Mouse (Mus musculus) adipocyte (in vitro differentiated cells): ENCODE results near the gene Camkk2.

Experiments used
- DNase-seq: peaks from one replicate; pipeline ENCODE4 v3.0.0-alpha.2; 2016; ENCODE audit warnings: low spot score

The Camkk2 gene

DNA sequence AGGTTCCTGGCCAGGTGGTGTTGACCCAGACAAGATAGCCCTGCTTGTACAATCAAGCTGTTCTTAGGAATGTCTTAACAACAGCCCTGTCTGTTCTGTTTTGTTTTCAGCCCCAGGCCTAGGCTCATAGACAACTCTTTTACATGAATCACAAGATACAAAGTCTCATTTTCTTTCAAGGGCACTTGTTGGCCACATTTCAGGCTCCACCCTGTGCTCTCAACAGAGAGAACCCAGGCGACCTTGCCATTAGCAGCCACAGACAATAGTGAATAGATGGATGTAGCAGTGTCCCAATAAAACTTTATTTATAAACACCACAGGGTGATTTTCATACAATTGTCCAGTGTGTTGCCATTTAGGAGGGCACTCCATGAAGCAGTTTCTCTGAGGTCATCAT, 2.9 kb upstream of the Camkk2 start:
- no peak for DNase-seq

DNA sequence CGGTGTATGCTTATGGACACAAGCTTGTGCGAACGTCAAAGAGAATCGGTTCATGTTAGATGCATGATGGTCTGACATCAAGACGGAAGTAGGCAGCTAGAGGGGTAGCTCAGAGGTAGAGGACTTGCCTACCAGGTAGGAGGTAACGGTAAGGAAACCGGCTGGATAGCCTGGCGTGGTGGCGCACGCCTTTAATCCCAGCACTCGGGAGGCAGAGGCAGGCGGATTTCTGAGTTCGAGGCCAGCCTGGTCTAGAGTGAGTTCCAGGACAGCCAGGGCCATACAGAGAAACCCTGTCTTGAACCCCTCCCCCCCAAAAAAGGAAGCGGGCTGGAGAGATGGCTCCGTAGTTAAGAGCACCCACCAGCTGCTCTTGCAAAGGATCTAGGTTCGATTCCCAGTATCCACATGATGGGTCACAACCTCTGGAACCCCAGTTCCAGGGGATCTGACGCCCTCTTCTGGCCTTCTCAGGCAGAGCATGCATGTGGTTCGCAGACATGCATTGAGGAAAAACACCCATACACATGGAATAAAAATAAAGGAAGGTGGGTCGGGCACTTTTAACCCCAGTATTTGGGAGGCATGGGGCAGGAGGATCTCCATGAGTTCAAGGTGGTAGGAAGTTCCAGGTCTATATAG, 1.7 kb upstream of the Camkk2 start:
- DNase-seq, result no peak

GRCm38 (mm10) chr5:122778231-122779226, 680 bp downstream of the Camkk2 start:
- DNase-seq, result no peak

DNA sequence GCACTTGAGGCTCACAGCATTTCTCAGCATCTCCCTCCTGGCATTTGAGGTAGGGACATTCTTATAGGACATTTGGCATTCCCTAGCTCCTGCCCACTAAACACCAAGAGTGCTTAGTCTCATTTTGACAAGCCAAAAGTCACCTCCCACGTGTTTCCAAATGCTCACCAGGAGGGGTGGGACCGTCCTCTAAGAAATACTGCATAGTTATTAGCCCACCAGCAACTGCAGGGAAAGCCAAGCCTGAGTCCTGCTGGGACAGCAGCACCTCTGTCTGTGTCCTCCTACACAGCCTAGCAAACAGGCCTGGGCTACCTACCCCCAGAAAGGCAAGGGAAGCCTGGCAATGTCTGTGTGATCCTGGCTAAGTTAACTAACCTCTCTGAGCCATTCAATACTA, 1.9 kb downstream of the Camkk2 start:
- no peak for DNase-seq

DNA sequence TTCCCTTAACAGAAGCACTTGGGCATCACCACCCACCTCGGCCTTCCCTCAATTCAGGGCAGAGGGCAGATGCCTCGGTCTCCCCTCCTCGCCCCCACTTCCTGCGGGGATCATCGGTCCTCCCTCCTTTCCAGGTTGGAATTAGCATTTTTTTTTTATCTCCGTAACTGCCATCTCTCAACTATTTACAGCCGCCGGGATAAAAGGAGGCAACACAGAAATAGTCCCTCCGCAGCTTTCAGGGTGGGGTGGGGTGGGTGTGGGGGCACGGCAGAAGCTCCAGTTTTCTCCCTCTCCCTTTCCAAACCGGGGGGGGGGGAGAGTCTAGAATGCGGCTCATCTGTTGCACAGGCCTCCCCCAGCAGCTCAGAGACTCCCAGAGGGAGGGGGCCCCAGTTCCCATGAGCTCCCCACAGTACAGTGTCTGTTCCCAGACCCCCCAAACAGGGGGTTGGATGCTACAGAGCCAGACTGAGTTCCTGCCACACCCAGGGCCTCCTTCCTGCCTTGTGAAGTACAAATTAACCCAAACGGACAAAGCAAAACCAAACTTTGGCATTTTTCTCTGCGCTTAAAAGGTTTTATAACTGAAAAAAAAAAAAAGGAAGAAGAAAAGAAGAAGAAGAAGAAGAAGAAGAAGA, 3.4 kb downstream of the Camkk2 start:
- DNase-seq, result no peak

DNA sequence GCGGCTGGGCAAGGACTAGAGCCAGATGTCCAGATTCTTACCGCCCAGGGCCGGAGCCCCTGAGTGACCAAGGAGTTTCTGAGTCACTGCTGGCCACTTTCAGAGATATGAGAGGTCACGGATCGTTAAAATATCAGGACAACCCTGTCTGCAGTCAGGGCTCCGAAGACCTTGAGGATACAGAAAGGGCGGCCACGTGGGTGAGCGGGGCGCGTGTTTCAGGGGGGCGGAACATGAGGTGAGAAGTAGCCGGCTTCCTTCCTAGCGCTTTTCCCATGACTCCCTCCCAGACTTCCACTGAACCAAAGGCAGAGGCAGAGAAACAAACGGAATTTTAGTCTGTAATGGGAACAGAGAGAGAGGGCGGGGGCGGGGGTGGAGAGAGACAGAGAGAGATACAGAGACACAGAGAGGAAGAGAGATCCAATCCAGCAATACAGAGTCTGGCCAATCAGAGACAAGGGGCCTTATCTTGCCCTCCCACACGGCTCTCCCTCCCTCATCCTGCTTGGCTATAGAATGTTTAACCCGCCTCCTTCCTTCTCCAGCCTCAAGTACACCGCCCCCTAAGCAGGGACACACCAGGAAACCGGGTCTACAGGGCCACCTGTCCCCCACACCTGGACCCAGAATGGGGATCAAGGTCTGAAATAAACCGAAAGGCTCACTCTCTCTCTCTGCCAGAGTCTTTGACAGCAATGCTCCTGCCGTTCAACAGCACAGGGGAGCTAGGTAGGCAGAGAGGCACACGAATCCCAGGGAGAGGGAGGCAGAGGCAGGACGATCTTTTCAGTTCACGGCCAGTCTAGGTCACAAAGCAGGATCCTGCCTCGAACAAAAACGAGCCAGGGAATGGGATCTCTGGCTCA, 4.2 kb downstream of the Camkk2 start:
- DNase-seq, result no peak

GRCm38 (mm10) chr5:122773756-122774155, 5.5 kb downstream of the Camkk2 start:
- DNase-seq, result no peak

GRCm38 (mm10) chr5:122771428-122771827, 7.8 kb downstream of the Camkk2 start:
- DNase-seq, result no peak

- DNase-seq, result peak; percentile 95
Measured at GRCm38 (mm10) chr5:122770806-122771261, 8.4 kb downstream of the Camkk2 start.

- no peak for DNase-seq
Measured at GRCm38 (mm10) chr5:122770304-122770703, 8.9 kb downstream of the Camkk2 start.

DNA sequence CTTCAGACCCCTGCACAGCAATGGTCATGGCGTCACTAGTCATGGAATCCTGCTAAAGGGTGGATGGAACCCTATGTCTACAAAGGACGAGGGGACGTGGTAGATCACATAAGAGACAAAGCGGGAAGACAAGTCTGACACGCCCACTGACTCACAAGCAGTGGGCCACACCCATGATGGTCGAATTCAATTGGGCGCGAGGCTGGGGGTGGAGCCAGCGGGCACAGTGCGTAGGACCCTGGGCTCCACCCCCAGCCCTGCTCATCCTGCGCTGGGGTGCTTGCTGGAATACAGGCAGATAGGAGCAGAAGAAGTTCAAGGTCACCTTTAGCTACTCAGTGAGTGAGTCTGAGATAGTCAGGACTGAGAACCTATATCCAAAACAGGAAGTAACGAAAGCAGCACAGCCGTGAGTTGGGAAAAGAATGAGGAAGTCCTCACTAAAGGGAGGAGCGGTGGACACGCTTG, 10.1 kb downstream of the Camkk2 start:
- DNase-seq, result no peak

DNA sequence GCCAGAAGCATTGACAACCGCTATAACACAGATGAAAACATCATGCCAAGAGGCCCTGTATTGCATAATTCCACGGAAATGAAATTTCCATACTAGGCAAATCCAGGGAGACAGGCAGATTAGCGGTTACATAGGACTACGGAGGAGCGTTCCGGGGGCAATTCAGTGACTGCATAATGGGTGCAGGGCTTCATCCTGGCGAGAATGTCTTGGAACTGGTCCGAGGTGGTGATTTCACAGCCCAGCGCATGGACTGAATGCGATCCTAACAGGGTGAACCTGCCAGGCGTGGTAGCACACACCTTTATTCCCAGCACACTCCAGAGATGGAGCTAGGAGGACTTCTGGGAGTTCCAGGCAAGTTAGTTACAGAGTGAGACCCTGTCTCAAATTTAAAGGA, 11.9 kb downstream of the Camkk2 start:
- no peak for DNase-seq

DNA sequence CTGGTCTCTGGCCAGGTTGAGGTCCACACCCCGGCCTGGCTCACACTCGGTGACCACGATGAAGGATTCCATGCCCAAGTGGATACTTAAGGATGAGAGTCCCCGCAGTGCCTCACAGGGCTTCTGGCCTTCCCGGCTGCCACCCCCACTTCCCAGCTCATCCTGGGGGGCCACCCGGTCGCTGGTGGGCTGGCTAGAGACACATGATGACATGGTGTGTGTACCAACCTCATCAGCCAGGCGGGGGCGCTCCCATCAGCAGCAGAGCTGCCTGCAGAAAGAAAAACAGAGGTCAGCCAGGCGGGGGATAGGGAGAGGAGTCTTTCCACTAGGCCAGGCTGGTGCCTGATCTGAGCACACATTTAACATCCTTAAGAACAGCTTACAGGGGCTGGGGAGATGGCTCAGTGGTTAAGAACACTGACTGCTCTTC, 15.2 kb downstream of the Camkk2 start:
- no peak for DNase-seq

DNA sequence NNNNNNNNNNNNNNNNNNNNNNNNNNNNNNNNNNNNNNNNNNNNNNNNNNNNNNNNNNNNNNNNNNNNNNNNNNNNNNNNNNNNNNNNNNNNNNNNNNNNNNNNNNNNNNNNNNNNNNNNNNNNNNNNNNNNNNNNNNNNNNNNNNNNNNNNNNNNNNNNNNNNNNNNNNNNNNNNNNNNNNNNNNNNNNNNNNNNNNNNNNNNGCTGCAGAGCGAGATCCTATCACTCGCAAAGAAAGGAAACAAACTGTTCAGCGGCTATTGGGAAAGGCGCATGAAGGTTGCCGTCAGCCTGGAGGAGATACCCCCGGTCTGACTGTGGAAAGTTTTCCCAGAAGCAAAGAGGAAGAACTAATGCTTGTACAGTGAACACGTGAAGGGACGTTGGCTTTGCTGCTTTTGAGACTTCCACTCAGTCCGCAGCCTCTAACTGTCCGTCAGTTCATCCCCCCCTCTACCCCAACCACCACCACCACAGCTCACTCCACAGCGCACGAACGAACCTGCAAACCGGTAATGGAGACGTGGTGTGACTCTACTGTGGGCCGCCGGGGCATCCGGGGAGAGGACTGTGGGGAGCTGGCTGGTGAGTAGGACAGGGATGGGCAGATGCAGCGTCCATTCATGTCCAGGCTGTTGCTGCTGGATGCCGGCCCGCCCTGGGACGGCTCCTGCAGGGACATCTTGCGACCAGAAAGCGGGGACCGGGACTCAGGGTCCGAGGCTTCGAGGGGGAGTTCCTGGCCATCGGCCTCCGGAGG, 15.8 kb downstream of the Camkk2 start:
- no peak for DNase-seq

DNA sequence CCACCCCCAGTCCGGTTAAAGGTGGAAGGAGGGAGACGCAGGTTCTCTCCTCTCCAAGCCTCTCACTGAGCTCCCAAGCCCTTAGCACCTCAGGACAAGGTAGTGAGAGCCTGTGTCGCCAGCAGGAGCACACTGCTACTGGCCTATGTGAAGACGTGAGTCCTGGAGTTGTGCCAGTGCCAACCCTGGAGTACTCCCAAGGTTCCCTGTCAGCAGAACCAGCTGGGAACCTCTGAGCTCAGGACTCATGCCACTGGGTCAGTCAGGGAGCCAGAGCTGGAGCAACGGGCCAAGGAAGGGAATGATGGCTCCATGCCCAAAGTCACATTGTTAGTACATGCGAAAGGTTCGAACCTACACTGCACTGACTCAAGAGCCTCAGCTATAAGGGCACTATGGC, 22.5 kb downstream of the Camkk2 start:
- peak; percentile 85 for DNase-seq

DNA sequence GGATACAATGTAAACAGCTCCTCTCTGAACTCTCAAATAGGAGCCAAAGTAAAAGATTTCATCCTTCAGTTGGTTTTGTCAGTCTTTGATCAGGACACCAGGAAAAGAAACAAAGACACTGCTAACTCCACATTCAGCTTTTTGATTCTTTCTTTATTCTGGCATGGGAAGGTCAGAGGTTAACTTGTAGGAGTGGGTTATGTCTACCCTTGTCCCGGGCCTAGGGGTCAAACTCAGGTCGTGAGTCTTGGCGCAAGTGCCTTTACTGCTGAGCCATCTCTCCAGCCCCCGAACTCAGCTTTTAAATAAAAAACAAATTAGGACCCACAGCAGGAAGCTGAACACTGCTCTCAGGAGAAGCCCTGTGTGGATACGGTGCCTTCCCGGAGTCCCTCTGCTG, 23.1 kb downstream of the Camkk2 start:
- no peak for DNase-seq

DNA sequence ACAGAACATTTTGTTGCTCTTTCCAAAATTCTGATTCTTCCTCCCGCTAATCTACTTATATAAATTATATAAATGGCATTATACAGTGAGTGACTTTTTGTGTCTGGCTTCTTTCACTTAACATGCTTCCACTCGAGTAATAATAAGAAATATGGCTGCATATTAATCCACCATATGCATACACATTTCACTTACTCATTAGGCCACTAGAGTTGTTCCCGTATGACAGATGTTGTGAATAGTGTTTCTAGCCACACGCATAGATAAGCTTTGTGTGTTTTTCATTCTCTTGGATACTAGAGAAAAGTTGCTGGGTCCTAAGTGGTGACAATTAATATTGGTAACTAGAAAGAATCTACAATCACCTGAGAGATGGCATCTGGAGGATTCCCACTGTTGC, 23.6 kb downstream of the Camkk2 start:
- no peak for DNase-seq

DNA sequence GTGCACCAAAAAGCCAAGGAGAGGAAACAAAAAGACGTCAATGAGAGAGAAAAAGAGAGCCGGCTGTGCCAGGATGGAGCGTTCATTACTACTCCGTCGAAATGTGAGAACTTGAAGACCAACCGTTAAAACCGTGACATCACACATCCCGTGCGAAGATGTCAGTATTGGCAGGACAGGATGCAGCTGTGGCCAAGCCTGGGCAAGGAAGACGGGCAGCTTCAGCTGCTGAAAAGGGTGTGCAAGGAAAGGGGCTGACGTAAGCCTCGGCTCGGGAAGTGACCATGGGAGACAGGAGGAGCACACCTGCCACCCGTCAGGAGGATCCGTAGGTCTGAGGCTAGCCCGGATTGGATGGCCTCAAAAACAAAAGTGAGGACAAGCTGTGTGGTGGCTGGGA, 24.7 kb downstream of the Camkk2 start:
- DNase-seq, result no peak

DNA sequence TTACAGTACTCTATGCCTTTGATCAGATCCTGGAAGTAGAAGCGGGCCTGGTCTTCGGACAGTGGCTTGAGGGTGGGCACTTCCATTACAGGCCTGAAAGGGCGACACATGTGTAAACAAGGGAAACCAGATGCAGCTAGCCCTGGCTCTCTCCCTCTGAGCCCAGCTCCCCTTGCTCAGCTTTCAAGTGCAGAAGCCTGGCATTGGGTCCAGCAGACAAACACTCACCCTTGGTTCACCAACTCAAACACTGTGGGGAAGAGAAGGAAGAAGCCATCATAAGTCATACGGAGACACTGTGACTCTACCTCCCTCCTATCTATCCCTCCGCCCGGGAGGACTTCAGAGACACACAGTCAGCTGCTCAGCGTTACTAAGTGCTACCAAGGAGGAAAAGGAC, 31.3 kb downstream of the Camkk2 start:
- no peak for DNase-seq

GRCm38 (mm10) chr5:122743880-122744422, 35.3 kb downstream of the Camkk2 start:
- no peak for DNase-seq

DNA sequence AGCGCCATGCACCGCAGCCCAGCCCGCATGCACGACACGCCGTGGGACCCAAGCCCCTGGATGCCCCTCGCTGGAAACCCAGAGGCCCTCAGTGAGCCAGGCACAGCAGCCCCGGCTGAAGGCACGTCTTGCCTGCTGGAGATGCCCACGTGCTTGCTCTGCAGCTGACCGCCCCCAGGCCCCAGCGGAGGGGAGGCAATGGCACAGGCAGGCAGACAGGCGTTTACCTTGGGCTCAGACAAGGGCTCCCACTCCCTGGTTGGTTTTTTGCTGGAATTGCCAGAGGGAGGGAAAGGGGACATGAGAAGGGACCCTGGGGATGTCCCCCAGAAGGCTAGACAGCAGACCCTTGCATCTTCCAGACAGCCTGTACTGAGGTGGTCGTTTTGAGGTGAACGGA, 42.4 kb downstream of the Camkk2 start:
- no peak for DNase-seq
